Mouse (Mus musculus) left cerebral cortex, postnatal 10 days (tissue): Measurements from ENCODE around the gene Eef1e1. TPM values are rescaled to one million over a fixed set of nuclear protein-coding genes. Genes with fewer than 3 reads are reported as not detected.

Experiments
- DNase-seq, 2 experiments: peaks; one replicate each; pipeline ENCODE4 v3.0.0; 2021 to 2022; ENCODE audit warnings: low spot score in 2 of 2, mixed read lengths in 1 of 2; ENCODE audit errors: extremely low spot score in 1 of 2
- intact Hi-C: fragments of 180-260 bp; cut with DNase I; formaldehyde crosslinking; loops from one replicate; pipeline ENCODE4 v1.15.1; 2025
- total RNA-seq, 2 experiments: library from RNA; stranded (reverse); gene quantifications; 2 replicates each; pipeline ENCODE4 v1.2.3; 2021

Eef1e1 gene
- total RNA-seq, 2 experiments from 2014 or later: 46.2 to 46.9 TPM

GRCm38 (mm10) chr13:38596461-38596860 lies 62.4 kb downstream of the Eef1e1 start:
- intact Hi-C loops: loop anchor here (10.0 kb wide), 1 partner anchor 372 kb away; no protein-coding TSS in a partner anchor

More at GRCm38 (mm10) chr13:38596461-38596860, 62.4 kb downstream of the Eef1e1 start:
- DNase-seq: no peak

Other genes with a start within 250 kb of the Eef1e1 start
- 10 to 100 TPM; 43.6 to 47.3 TPM for gene Txndc5, start 130.2 kb downstream of the Eef1e1 start, total RNA-seq
- 10 to 100 TPM in 1 of 2 experiments, 1 to 10 TPM in 1; 9.4 to 13.2 TPM for gene Bloc1s5, start 23.9 kb downstream of the Eef1e1 start, total RNA-seq